Mouse (Mus musculus) limb, embryonic 15.5 days (tissue): ENCODE data around the gene Pot1a. TPM values are rescaled to one million over a fixed set of nuclear protein-coding genes. Genes with fewer than 3 reads are reported as not detected.

Experiments
- ATAC-seq: fragments of 200-750 bp; cut with Nextera tagmentation; 2 replicates; pipeline ENCODE4 v1.8.0; 2017; ENCODE audit warnings: low read depth, moderate TSS enrichment; ENCODE audit not compliant: insufficient number of reproducible peaks, low FRiP score, low TSS enrichment
- H3K27ac ChIP-seq: fragments of 300-500 bp; sonication (generic); 2 replicates; pipeline ENCODE4 v1.5.1; 2015; ENCODE audit warnings: moderate library complexity, mild to moderate bottlenecking, inconsistent platforms
- H3K27me3 ChIP-seq: fragments of 300-500 bp; sonication (generic); 2 replicates; pipeline ENCODE4 v1.6.1; 2015; ENCODE audit warnings: inconsistent platforms
- H3K36me3 ChIP-seq: fragments of 300-500 bp; sonication (generic); 2 replicates; pipeline ENCODE4 v1.6.1; 2015; ENCODE audit warnings: inconsistent platforms
- H3K4me1 ChIP-seq: fragments of 300-500 bp; sonication (generic); 2 replicates; pipeline ENCODE4 v1.6.1; 2015; ENCODE audit warnings: inconsistent platforms
- H3K4me2 ChIP-seq: fragments of 300-500 bp; sonication (generic); 2 replicates; pipeline ENCODE4 v1.6.1; 2015; ENCODE audit warnings: mild to moderate bottlenecking, inconsistent platforms
- H3K4me3 ChIP-seq: fragments of 300-500 bp; sonication (generic); 2 replicates; pipeline ENCODE4 v1.5.1; 2015; ENCODE audit warnings: mild to moderate bottlenecking, inconsistent platforms
- H3K9ac ChIP-seq: fragments of 300-500 bp; sonication (generic); 2 replicates; pipeline ENCODE4 v1.6.1; 2015; ENCODE audit warnings: inconsistent platforms
- H3K9me3 ChIP-seq: fragments of 300-500 bp; sonication (generic); 2 replicates; pipeline ENCODE4 v1.6.1; 2016; ENCODE audit warnings: inconsistent platforms
- WGBS: fragments of 180-500 bp; shearing (Covaris S2); methylation state at CpG from one replicate; pipeline ENCODE4 v1.1.7; 2015; 5-methylcytosine and 5-hydroxymethylcytosine counted together
- polyA plus RNA-seq: library from polyadenylated mRNA; unstranded; fragments of >200 nt; fragmentation: Nextera tagmentation; extraction: Ambion mirVana; gene quantifications from 2 replicates; pipeline ENCODE4 v1.2.1, GENCODE M21; 2015

Gene Pot1a
- polyA plus RNA-seq, 1 experiment from 2014 or later = 30.1 TPM

- no peaks in the 10 kb centered on the region for H3K4me1 ChIP-seq
- no peaks in the 10 kb centered on the region for H3K27me3 ChIP-seq
- H3K36me3 ChIP-seq = no peaks in the 10 kb centered on the region
- H3K9ac ChIP-seq = no peak overlapping the region
- H3K9me3 ChIP-seq = no peaks in the 10 kb centered on the region
- H3K4me2 ChIP-seq = no peak overlapping the region
- WGBS = 25% methylated on average over 6 of the region's 6 CpGs
- no peak overlapping the region for H3K4me3 ChIP-seq
- no peak overlapping the region for H3K27ac ChIP-seq
- ATAC-seq = no peak
Measured at GRCm38 (mm10) chr6:25709250-25709895, 99.7 kb downstream of the Pot1a start.

GRCm38 (mm10) chr6:25699956-25700355 is 109.1 kb downstream of the Pot1a start:
- H3K36me3 ChIP-seq = no peaks in the 10 kb centered on the region
- H3K9ac ChIP-seq = no peak overlapping the region
- 32% methylated on average over 2 of the region's 2 CpGs for WGBS
- no peak for ATAC-seq
- no peaks in the 10 kb centered on the region for H3K9me3 ChIP-seq
- H3K27me3 ChIP-seq = no peaks in the 10 kb centered on the region
- H3K4me3 ChIP-seq = no peak overlapping the region
- no peak overlapping the region for H3K27ac ChIP-seq
- no peak overlapping the region for H3K4me2 ChIP-seq
- no peaks in the 10 kb centered on the region for H3K4me1 ChIP-seq

Other genes with a start within 250 kb of the Pot1a start
- 2.5 and 3.2 TPM in 2 replicates for gene Gpr37, start 118.5 kb downstream of the Pot1a start, polyA plus RNA-seq